Mouse (Mus musculus) telencephalon, adult 2 months (tissue): ENCODE results near the gene Zfp281.

Experiments used
- DNase-seq: peaks from one replicate; pipeline ENCODE4 v3.0.0-alpha.2; 2011; ENCODE audit warnings: low read depth, low spot score

Zfp281 gene

GRCm38 (mm10) chr1:136613300-136613751 lies 11.4 kb upstream of the Zfp281 start:
- peak; percentile 82 for DNase-seq

GRCm38 (mm10) chr1:136614748-136615440 lies 9.8 kb upstream of the Zfp281 start:
- DNase-seq = no peak

- no peak for DNase-seq
Observed at GRCm38 (mm10) chr1:136617163-136617788, 7.4 kb upstream of the Zfp281 start.

GRCm38 (mm10) chr1:136618570-136618969 lies 6.1 kb upstream of the Zfp281 start:
- no peak for DNase-seq

GRCm38 (mm10) chr1:136625019-136625895 lies 556 bp downstream of the Zfp281 start:
- no peak for DNase-seq

GRCm38 (mm10) chr1:136626141-136626540 lies 1.4 kb downstream of the Zfp281 start:
- no peak for DNase-seq

- no peak for DNase-seq
Observed at GRCm38 (mm10) chr1:136626756-136627155, 2.1 kb downstream of the Zfp281 start.

GRCm38 (mm10) chr1:136627591-136627990 lies 2.9 kb downstream of the Zfp281 start:
- DNase-seq = no peak

- DNase-seq = no peak
Observed at GRCm38 (mm10) chr1:136632891-136633290, 8.2 kb downstream of the Zfp281 start.

- no peak for DNase-seq
Observed at GRCm38 (mm10) chr1:136635644-136636043, 10.9 kb downstream of the Zfp281 start.

GRCm38 (mm10) chr1:136636946-136637345 lies 12.2 kb downstream of the Zfp281 start:
- no peak for DNase-seq

GRCm38 (mm10) chr1:136637696-136638095 lies 13.0 kb downstream of the Zfp281 start:
- DNase-seq = no peak

- DNase-seq = no peak
Observed at GRCm38 (mm10) chr1:136638211-136638610, 13.5 kb downstream of the Zfp281 start.

GRCm38 (mm10) chr1:136638699-136639098 lies 14.0 kb downstream of the Zfp281 start:
- no peak for DNase-seq

GRCm38 (mm10) chr1:136639221-136639620 lies 14.5 kb downstream of the Zfp281 start:
- DNase-seq = no peak

GRCm38 (mm10) chr1:136642701-136643100 lies 18.0 kb downstream of the Zfp281 start:
- DNase-seq = no peak

- no peak for DNase-seq
Observed at GRCm38 (mm10) chr1:136644486-136644885, 19.8 kb downstream of the Zfp281 start.

- no peak for DNase-seq
Observed at GRCm38 (mm10) chr1:136645849-136646625, 21.3 kb downstream of the Zfp281 start.

GRCm38 (mm10) chr1:136652066-136652465 lies 27.4 kb downstream of the Zfp281 start:
- no peak for DNase-seq

- no peak for DNase-seq
Observed at GRCm38 (mm10) chr1:136653526-136653925, 28.8 kb downstream of the Zfp281 start.

- DNase-seq = no peak
Observed at GRCm38 (mm10) chr1:136654385-136654784, 29.7 kb downstream of the Zfp281 start.
